Mouse (Mus musculus) limb, embryonic 11.5 days (tissue): Measurements from ENCODE around the gene Cep128. TPM values are rescaled to one million over a fixed set of nuclear protein-coding genes. Genes with fewer than 3 reads are reported as not detected.

Source experiments
- ATAC-seq: fragments of 200-750 bp; cut with Nextera tagmentation; 2 replicates; pipeline ENCODE4 v1.8.0; 2017; ENCODE audit warnings: low read depth; ENCODE audit not compliant: insufficient number of reproducible peaks, low FRiP score, low TSS enrichment
- DNase-seq: peaks from one replicate; pipeline ENCODE4 v3.0.0-alpha.2; 2015; ENCODE audit warnings: low spot score
- H3K27ac ChIP-seq: fragments of 300-500 bp; sonication (generic); replicated peaks from 2 replicates; pipeline ENCODE4 v1.5.1; 2014; ENCODE audit warnings: low read depth, mild to moderate bottlenecking, low read length
- H3K27me3 ChIP-seq: fragments of 300-500 bp; sonication (generic); 2 replicates; pipeline ENCODE4 v1.6.1; 2014; ENCODE audit warnings: mild to moderate bottlenecking, low read length, mixed read lengths; ENCODE audit not compliant: control insufficient read depth, insufficient read depth
- H3K36me3 ChIP-seq: fragments of 300-500 bp; sonication (generic); 2 replicates; pipeline ENCODE4 v1.6.1; 2014; ENCODE audit warnings: mild to moderate bottlenecking, low read length, moderate library complexity, mixed read lengths; ENCODE audit not compliant: control insufficient read depth, insufficient read depth
- H3K4me1 ChIP-seq: fragments of 300-500 bp; sonication (generic); 2 replicates; pipeline ENCODE4 v1.6.1; 2014; ENCODE audit warnings: low read length, mixed read lengths; ENCODE audit not compliant: control insufficient read depth, insufficient read depth
- H3K4me2 ChIP-seq: fragments of 300-500 bp; sonication (generic); 2 replicates; pipeline ENCODE4 v1.6.1; 2014; ENCODE audit warnings: low read depth, mild to moderate bottlenecking, moderate library complexity; ENCODE audit not compliant: severe bottlenecking
- H3K4me3 ChIP-seq: fragments of 300-500 bp; sonication (generic); 2 replicates; pipeline ENCODE4 v1.5.1; 2014; ENCODE audit warnings: low read depth, low read length
- H3K9ac ChIP-seq: fragments of 300-500 bp; sonication (generic); 2 replicates; pipeline ENCODE4 v1.6.1; 2014; ENCODE audit warnings: mild to moderate bottlenecking, low read length
- H3K9me3 ChIP-seq: fragments of 300-500 bp; sonication (generic); 2 replicates; pipeline ENCODE4 v1.6.1; 2016; ENCODE audit warnings: low read length; ENCODE audit not compliant: control insufficient read depth
- WGBS: fragments of 180-500 bp; shearing (Covaris S2); extraction: QIAGEN DNeasy Blood & Tissue Kit; methylation state at CpG from one replicate; pipeline ENCODE4 v1.1.7; 2014; 5-methylcytosine and 5-hydroxymethylcytosine counted together
- polyA plus RNA-seq: library from polyadenylated mRNA; unstranded; fragments of >200 nt; fragmentation: Nextera tagmentation; extraction: Ambion mirVana; gene quantifications from 2 replicates; pipeline ENCODE4 v1.2.1, GENCODE M21; 2014

Gene Cep128
- polyA plus RNA-seq, 1 experiment from 2014 or later, result 10.1 TPM

DNA sequence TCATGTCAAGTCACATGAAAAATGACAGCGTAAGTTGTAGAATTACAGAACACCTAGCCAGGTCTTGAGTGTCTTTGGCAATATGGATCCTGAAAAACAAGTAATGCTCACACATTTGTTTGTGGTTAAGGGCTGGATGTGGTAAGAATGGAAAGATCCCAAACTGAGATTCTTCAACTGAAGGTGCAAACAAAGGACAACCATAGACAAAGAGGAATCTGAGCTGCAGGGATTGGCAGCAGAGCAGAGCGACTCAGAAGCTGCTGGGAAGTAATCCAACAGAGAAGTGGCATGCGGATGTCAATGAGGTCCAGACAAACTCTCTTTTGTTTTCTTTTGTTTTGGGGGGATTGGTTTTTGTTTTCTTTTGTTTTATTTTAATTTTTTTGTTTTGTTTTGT, 121.4 kb downstream of the Cep128 start:
- DNase-seq (no peak), ATAC-seq (no peak)
- WGBS, result 96% methylated on average over 3 of the region's 3 CpGs
- Histone ChIP-seq H3K4me3 (no peak overlapping the region), H3K4me2 (no peak overlapping the region), H3K27me3 (no peaks in the 10 kb centered on the region), H3K36me3 (no peaks in the 10 kb centered on the region), H3K9ac (no peak overlapping the region), H3K9me3 (no peaks in the 10 kb centered on the region), H3K27ac (no peak overlapping the region), H3K4me1 (no peaks in the 10 kb centered on the region)

DNA sequence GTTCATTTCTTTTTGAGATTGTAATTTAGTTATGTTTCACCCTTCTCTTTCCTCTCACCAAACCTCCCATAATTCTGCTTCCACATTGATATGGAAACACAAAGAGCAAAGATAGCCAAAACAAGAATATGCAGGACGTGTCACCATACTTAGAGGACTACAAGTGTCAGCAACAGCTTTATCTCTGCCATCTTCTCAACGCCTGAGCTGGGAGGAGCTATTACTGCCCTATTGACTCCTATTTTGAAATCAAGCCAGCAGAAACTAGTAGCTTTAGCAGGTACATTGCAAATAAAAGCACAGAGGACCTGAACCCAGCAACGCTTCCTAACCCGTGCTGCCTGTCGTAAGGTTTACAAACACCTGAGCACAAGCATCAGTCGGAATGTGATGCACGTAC, 127.9 kb downstream of the Cep128 start:
- Histone ChIP-seq H3K9ac (no peak overlapping the region), H3K4me3 (no peak overlapping the region), H3K36me3 (no peaks in the 10 kb centered on the region), H3K4me2 (no peak overlapping the region), H3K27ac (no peak overlapping the region), H3K27me3 (no peaks in the 10 kb centered on the region), H3K4me1 (no peaks in the 10 kb centered on the region), H3K9me3 (no peaks in the 10 kb centered on the region)
- ATAC-seq (no peak), DNase-seq (no peak)
- 86% methylated on average over 7 of the region's 7 CpGs for WGBS

DNA sequence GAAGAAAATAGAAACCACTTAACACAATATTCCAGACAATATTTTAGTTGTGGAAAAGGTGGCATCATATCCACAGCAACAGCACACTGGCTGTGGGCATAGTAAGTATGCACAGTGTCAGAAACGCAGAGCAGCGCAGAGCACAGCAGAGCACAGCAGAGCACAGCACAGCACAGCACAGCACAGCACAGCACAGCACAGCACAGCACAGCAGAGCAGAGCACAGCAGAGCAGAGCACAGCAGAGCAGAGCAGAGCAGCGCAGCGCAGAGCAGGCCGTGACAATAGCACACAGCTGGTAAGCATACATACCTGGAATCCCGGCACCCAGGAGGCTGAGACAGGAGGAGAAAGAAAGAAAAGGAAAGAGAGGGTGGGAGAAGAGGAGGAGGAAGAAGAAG, 129.4 kb downstream of the Cep128 start:
- no peaks in the 10 kb centered on the region for H3K36me3 ChIP-seq
- H3K27me3 ChIP-seq, result no peaks in the 10 kb centered on the region
- ATAC-seq, result no peak
- no peaks in the 10 kb centered on the region for H3K9me3 ChIP-seq
- H3K4me2 ChIP-seq, result no peak overlapping the region
- H3K4me1 ChIP-seq, result no peaks in the 10 kb centered on the region
- no peak overlapping the region for H3K9ac ChIP-seq
- DNase-seq, result no peak
- WGBS, result 99% methylated on average over 6 of the region's 6 CpGs
- no peak overlapping the region for H3K27ac ChIP-seq
- no peak overlapping the region for H3K4me3 ChIP-seq

DNA sequence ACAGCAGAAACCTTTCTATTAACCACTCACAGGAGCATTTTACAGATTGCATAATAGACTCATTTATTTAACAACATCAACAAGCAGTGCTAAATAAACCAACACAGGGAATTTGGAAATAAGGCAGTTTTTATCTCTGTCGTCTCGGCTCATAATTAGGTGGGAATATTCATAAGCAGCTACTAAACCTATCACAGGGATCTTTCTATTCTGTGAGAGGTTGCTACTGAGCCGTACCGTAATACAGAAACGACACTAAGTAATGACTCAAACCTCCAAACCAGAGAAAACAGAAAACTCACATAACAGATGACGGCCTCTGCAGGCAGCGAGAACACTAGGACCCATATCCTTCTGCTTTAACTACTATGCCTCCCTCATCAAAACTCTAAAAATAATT, 163.6 kb downstream of the Cep128 start:
- DNase-seq, result no peak
- Histone ChIP-seq H3K36me3 (no peaks in the 10 kb centered on the region), H3K9me3 (no peaks in the 10 kb centered on the region), H3K4me2 (no peak overlapping the region), H3K4me1 (no peaks in the 10 kb centered on the region), H3K27ac (no peak overlapping the region), H3K27me3 (no peaks in the 10 kb centered on the region), H3K4me3 (no peak overlapping the region), H3K9ac (no peak overlapping the region)
- 93% methylated on average over 7 of the region's 7 CpGs for WGBS
- no peak for ATAC-seq

DNA sequence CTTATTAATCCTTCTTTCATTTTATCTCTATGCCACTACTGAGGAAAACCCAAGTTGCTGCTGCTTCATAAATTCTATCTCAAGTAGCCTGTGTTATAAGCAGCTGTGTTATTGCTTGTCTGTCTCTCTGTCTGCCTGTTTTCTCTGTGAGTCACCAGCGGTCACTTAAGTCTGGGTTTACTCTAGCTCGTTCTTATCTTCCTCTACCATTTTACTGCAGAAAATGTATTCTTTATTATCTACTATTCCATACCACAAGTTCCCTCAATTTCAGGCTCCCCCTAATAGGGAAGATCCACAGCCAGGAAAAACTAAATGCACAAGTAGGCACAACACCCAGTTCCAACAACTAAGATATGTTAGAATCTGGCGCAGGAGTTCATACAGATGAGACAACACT, 178.7 kb downstream of the Cep128 start:
- no peaks in the 10 kb centered on the region for H3K27me3 ChIP-seq
- WGBS, result 94% methylated on average over 3 of the region's 3 CpGs
- H3K4me2 ChIP-seq, result no peak overlapping the region
- no peak overlapping the region for H3K27ac ChIP-seq
- no peak overlapping the region for H3K9ac ChIP-seq
- H3K9me3 ChIP-seq, result no peaks in the 10 kb centered on the region
- H3K36me3 ChIP-seq, result no peaks in the 10 kb centered on the region
- ATAC-seq (no peak), DNase-seq (no peak)
- H3K4me3 ChIP-seq, result no peak overlapping the region
- H3K4me1 ChIP-seq, result no peaks in the 10 kb centered on the region

DNA sequence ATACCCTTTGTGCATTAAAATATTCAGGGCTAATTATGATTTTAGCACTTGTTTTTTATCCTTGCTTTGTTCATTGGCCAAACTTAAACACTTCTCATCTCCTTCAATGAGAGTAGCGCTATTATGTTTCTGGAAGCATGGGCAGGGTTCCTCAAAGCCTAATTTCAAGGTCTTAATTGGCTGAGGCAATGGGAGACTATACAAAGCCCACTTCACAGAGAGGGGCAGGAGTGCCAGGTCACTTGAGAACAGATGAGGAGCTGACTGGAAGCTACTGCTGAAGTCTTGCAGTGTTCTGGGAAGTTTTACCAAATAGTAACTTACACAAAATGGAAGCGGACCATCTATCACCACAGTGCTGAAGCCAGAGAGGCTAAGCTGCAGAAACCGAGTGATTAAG, 179.9 kb downstream of the Cep128 start:
- no peak overlapping the region for H3K4me2 ChIP-seq
- ATAC-seq (no peak), DNase-seq (no peak)
- no peaks in the 10 kb centered on the region for H3K27me3 ChIP-seq
- H3K4me3 ChIP-seq, result no peak overlapping the region
- no peak overlapping the region for H3K9ac ChIP-seq
- WGBS, result 86% methylated on average over 3 of the region's 3 CpGs
- H3K9me3 ChIP-seq, result no peaks in the 10 kb centered on the region
- no peak overlapping the region for H3K27ac ChIP-seq
- no peaks in the 10 kb centered on the region for H3K36me3 ChIP-seq
- no peaks in the 10 kb centered on the region for H3K4me1 ChIP-seq

DNA sequence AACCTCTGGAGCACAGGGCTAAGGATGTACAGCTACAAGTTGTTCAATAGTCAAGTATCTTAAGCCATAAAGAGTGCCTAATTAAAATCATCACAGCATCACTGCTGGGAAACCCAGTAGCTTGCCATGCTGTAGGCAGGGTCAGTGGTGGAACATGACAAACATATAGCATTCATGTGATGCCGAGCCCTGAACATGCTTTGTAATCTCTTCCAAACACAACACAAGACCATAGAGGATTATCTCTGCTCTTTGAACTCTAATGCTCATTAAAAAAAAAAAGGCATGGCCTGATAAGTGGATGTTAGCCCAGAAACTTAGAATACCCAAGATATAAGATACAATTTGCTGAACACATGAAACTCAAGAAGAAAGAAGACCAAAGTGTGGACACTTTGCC, 181.7 kb downstream of the Cep128 start:
- Histone ChIP-seq H3K4me3 (no peak overlapping the region), H3K9me3 (no peaks in the 10 kb centered on the region), H3K27ac (no peak overlapping the region), H3K9ac (no peak overlapping the region), H3K4me1 (no peaks in the 10 kb centered on the region), H3K36me3 (no peaks in the 10 kb centered on the region), H3K27me3 (no peaks in the 10 kb centered on the region), H3K4me2 (no peak overlapping the region)
- DNase-seq, result no peak
- ATAC-seq, result no peak
- 79% methylated on average over 1 of the region's 1 CpGs for WGBS

DNA sequence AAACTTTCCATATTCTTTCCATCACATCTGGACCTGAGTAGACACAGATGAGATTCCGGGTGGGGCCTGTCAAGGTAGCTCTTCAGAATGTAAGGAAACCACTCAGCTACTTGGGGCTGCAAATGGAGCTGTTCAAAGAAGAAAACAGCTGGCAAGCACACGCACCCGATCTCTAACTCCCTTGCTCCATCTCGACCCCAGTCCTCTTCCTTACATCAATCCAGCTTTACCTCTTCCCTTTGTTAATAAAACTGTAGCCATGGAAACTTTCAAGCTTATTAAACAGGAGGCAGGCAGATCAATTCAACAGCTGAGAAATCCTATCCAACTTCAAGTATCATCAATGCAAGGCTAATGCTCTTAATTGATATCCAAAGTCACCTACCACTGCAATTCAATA, 195.1 kb downstream of the Cep128 start:
- ATAC-seq (0 out of 2 replicates have a peak, but pooled peaks have one; percentile 44), DNase-seq (no peak)
- no peaks in the 10 kb centered on the region for H3K4me1 ChIP-seq
- no peaks in the 10 kb centered on the region for H3K36me3 ChIP-seq
- H3K4me3 ChIP-seq, result no peak overlapping the region
- 37% methylated on average over 4 of the region's 4 CpGs for WGBS
- H3K9me3 ChIP-seq, result no peaks in the 10 kb centered on the region
- H3K9ac ChIP-seq, result no peak overlapping the region
- no peak overlapping the region for H3K4me2 ChIP-seq
- H3K27me3 ChIP-seq, result no peaks in the 10 kb centered on the region
- H3K27ac ChIP-seq, result no peak overlapping the region

DNA sequence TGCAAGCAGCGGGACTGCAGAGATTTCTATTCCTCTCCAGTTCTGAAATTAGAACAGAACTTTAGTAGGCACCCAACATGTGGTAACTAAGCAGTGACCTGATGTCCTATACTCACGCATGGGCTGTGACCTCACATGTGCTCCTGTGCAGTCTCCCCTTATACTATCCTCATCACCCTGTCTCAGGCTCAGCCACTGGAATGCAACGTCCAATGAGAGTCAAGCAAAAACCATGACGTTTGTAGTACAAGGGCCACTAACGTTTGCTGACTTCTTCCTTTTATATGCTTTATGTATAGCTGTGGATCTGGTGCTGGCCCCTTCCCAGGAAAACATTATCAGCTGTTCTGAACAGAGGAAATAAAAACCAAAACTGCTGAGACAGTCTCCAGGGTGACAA, 198.6 kb downstream of the Cep128 start:
- 77% methylated on average over 5 of the region's 5 CpGs for WGBS
- no peak for ATAC-seq
- DNase-seq, result no peak
- Histone ChIP-seq H3K9ac (no peak overlapping the region), H3K4me3 (no peak overlapping the region), H3K27ac (no peak overlapping the region), H3K36me3 (no peaks in the 10 kb centered on the region), H3K4me1 (no peaks in the 10 kb centered on the region), H3K4me2 (no peak overlapping the region), H3K27me3 (no peaks in the 10 kb centered on the region), H3K9me3 (no peaks in the 10 kb centered on the region)
